Mouse (Mus musculus): ENCODE data around the gene Lbx2. TPM values are rescaled to one million over a fixed set of nuclear protein-coding genes. Genes with fewer than 3 reads are reported as not detected.

Lbx2 gene
- polyA plus RNA-seq, 1 experiment from 2014 or later = not detected

DNA sequence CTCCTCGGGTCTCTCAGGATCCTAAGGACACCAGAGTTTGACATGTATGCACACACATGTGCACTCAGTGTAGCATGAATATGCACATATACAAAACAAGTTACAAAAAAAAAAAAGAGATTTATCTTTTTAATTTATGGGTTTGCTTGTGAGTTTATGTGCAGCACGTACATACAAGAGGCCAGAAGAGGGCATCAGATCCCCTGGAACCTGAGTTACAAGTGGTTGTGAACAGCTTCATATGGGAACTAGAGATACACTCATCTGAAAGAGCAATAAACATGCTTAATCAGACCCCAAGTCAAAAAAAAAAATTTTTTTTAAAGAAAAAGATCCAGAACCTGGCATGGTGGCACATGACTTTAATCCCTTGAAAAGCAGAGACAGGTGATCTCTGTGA is 11.2 kb upstream of the Lbx2 start:
- Histone ChIP-seq H3K27ac (replicated peaks) (no peak overlapping the region), H3K4me3 (no peak overlapping the region), H3K9ac (no peak overlapping the region), H3K27me3 (replicated peaks) (peaks cover 77% of the 10 kb centered on the region), H3K36me3 (peaks cover 3% of the 10 kb centered on the region), H3K4me1 (peaks cover 25% of the 10 kb centered on the region), H3K4me2 (no peak overlapping the region), H3K9me3 (no peaks in the 10 kb centered on the region)
- no peak for ATAC-seq (ENCODE audit: extremely low read depth, insufficient number of reproducible peaks, low FRiP score, low TSS enrichment)
- WGBS = 12% methylated on average over 2 of the region's 2 CpGs

DNA sequence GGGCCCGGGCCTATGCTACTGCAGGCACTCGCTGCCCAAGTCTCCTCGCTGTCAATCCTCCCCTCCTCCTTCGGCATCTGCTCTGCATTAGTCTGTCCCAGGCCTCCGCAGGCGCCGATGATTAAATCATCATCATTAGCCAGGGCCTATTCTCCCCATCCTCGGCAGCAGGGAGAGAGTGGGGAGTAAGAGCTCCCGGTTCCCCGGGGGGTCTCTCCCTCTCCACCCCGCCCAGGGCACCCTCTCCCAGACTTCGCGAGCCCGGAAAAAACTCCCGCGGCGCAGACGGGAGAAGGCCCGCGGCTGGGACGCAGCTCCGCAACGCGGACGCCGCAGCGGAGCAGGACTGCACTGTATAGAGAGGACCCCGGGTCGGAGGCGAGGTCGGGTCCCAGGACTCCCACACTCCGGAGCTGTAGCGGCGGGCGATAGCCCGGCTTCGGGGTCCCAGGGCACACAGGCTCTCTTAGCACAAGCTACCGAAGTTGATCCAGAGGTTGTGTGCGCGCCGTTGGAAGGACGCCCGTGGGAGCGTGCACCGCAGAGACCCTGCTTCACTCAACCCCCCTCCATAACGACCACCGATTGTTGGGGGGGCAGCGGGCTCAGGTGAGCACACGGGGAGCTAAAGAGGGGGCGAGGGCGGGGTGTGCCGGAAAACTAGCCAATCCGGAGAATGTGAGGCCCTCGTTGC is 8.4 kb upstream of the Lbx2 start, which contains the start of gene Pcgf1:
Pcgf1 (plus strand) TSS at position 240 of the 694 bp plus-strand sequence.
- peak within 1 kb of the TSS; percentile 80 for H3K4me3 ChIP-seq
- H3K27me3 ChIP-seq (replicated peaks) = peaks cover 61% of the 10 kb centered on the region
- H3K4me1 ChIP-seq = peaks cover 14% of the 10 kb centered on the region
- WGBS = under 1% methylated on average over 54 of the region's 54 CpGs
- H3K9ac ChIP-seq = peak within 1 kb of the TSS; percentile 92
- H3K9me3 ChIP-seq = no peaks in the 10 kb centered on the region
- peak; percentile 84 for ATAC-seq (ENCODE audit: extremely low read depth, insufficient number of reproducible peaks, low FRiP score, low TSS enrichment)
- H3K36me3 ChIP-seq = peaks cover 29% of the 10 kb centered on the region
- peak within 1 kb of the TSS; percentile 100 for H3K4me2 ChIP-seq
- H3K27ac ChIP-seq (replicated peaks) = peak within 1 kb of the TSS; percentile 72

DNA sequence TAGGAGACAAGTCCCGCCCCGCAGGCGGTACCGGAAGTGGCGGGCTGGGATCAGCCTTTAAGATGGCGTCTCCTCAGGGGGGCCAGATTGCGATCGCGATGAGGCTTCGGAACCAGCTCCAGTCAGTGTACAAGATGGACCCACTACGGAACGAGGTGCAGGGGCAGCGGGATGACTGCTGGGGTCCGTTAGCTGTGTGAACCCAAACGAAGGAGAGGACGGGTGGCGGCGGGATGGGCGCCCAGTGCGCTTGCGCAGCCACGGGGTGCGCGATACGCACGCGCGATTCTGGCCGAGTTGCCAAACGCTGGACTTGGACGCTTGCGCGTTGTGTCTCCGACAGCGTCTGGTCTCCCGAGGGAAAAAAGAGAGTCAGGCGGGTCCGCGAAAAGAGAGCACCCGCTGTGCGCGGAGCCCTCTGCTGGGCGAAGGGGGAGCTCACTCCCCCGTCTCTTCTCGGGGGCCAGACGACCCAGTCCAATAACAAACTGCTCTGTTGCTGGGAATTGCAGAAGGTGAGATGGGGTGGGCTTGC is 7.8 kb upstream of the Lbx2 start:
- H3K36me3 ChIP-seq = peaks cover 29% of the 10 kb centered on the region
- peaks cover 61% of the 10 kb centered on the region for H3K27me3 ChIP-seq (replicated peaks)
- peak overlapping the region; percentile 72 for H3K27ac ChIP-seq (replicated peaks)
- H3K9me3 ChIP-seq = no peaks in the 10 kb centered on the region
- ATAC-seq (ENCODE audit: extremely low read depth, insufficient number of reproducible peaks, low FRiP score, low TSS enrichment) = peak; percentile 84
- peak overlapping the region; percentile 100 for H3K4me2 ChIP-seq
- WGBS = 0% methylated on average over 46 of the region's 46 CpGs
- peaks cover 14% of the 10 kb centered on the region for H3K4me1 ChIP-seq
- peak overlapping the region; percentile 92 for H3K9ac ChIP-seq
- peak overlapping the region; percentile 80 for H3K4me3 ChIP-seq

DNA sequence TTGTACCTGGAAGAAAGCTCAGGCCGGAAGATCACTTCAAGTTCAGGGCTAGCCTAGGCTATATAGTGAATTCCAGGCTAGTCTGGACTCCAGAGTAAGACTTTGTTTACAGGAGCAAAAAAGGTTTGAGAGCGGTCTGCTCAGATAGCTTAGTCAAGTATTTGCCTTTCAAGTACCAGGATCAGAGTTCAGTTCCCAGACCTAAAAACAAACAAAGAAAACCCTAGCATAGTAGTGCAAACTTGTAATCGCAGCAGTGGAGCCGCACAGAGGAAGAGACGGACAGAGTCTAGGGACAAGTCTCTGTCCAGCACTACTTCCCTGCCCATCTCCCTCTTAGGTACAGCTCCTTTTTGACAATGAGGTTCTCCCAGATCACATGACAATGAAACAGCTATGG is 6.0 kb upstream of the Lbx2 start:
- no peak for ATAC-seq (ENCODE audit: extremely low read depth, insufficient number of reproducible peaks, low FRiP score, low TSS enrichment)
- no peak overlapping the region for H3K9ac ChIP-seq
- no peaks in the 10 kb centered on the region for H3K9me3 ChIP-seq
- H3K4me3 ChIP-seq = no peak overlapping the region
- no peak overlapping the region for H3K4me2 ChIP-seq
- no peak overlapping the region for H3K27ac ChIP-seq (replicated peaks)
- 91% methylated on average over 5 of the region's 5 CpGs for WGBS
- H3K27me3 ChIP-seq (replicated peaks) = peaks cover 61% of the 10 kb centered on the region
- H3K4me1 ChIP-seq = peaks cover 14% of the 10 kb centered on the region
- peaks cover 29% of the 10 kb centered on the region for H3K36me3 ChIP-seq

DNA sequence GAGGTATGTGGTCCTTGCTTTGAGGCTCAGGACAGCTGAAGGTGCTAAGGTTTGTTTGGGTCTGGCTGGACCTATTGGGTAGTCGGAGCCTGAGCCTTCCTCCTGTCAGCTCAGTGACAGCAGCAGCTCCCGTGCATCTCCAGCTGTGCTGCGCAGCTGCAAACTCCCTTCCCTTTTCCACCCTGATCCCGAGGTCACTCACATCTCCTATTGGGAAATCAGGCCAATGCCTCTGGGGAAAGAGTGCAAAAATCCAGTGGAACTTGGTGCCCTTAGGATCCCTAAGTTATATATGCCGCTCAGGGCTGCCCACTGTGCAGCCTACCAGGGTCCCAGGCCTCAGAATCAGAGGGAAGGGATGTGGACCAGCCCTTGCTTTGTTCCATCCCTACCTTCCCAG is 2.7 kb upstream of the Lbx2 start:
- 15% methylated on average over 5 of the region's 5 CpGs for WGBS
- no peaks in the 10 kb centered on the region for H3K9me3 ChIP-seq
- H3K9ac ChIP-seq = no peak overlapping the region
- no peak overlapping the region for H3K4me2 ChIP-seq
- H3K27ac ChIP-seq (replicated peaks) = no peak overlapping the region
- H3K4me1 ChIP-seq = peaks cover 31% of the 10 kb centered on the region
- no peak for ATAC-seq (ENCODE audit: extremely low read depth, insufficient number of reproducible peaks, low FRiP score, low TSS enrichment)
- H3K27me3 ChIP-seq (replicated peaks) = peaks cover 69% of the 10 kb centered on the region
- no peak overlapping the region for H3K4me3 ChIP-seq
- H3K36me3 ChIP-seq = peaks cover 29% of the 10 kb centered on the region

DNA sequence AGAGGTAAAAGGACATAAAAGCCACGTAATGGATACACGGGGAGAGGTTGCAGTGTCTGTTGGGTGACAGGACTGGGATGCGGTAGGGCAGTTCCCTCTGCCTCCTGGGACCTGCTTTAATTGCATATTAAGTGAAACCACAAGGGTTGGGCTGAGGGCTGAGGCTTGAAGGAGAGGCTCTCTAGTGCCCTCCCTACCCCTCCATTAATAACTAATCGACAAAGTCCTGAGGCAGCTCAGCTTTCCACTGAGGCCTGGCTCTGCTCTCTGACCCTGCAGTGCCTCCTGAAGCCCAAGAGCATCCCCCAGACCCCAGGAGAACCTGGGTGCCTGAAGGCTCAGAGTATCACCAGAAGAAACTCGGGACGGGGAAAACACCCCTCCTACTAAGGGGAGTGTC is 1.7 kb upstream of the Lbx2 start:
- Histone ChIP-seq H3K4me3 (no peak overlapping the region), H3K27ac (replicated peaks) (no peak overlapping the region), H3K9ac (no peak overlapping the region), H3K36me3 (peaks cover 29% of the 10 kb centered on the region), H3K27me3 (replicated peaks) (peaks cover 79% of the 10 kb centered on the region), H3K4me2 (no peak overlapping the region), H3K4me1 (peaks cover 22% of the 10 kb centered on the region), H3K9me3 (no peaks in the 10 kb centered on the region)
- WGBS = 10% methylated on average over 6 of the region's 6 CpGs
- no peak for ATAC-seq (ENCODE audit: extremely low read depth, insufficient number of reproducible peaks, low FRiP score, low TSS enrichment)

DNA sequence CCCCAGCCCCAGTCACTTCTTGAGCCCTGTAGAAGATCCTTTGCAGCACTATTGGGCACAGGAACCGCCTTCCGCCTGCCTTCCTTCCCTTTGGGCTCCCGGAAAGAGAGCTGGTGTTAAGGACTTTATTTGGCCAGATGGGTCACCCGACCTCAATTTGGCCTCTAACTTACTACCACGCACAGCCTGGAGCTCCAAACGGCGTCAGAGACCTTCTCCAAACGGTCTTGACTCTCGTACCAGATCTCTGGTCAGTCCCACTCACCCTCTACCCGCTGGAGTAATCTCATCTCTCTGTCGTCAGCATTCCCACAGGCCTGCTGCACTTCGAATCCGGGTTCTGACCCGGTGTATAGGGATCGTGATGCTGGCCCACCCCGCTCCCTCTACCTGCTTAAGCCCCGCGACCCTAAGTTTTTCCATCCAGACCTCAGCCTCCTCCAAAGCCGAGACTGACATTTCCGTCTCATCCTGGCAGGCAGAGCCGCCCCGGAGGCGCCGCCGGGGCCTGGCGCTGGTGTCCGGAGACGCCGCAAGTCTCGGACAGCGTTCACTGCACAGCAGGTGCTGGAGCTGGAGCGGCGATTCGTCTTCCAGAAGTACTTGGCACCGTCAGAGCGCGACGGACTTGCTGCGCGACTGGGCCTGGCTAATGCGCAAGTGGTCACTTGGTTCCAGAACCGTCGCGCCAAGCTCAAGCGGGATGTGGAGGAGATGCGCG is 1.2 kb downstream of the Lbx2 start:
- Histone ChIP-seq H3K4me3 (peak overlapping the region; percentile 48), H3K27ac (replicated peaks) (no peak overlapping the region), H3K4me2 (peak overlapping the region; percentile 73), H3K36me3 (peaks cover 2% of the 10 kb centered on the region), H3K9me3 (no peaks in the 10 kb centered on the region), H3K4me1 (peaks cover 23% of the 10 kb centered on the region), H3K27me3 (replicated peaks) (peaks cover 96% of the 10 kb centered on the region), H3K9ac (peak overlapping the region; percentile 66)
- no peak for ATAC-seq (ENCODE audit: extremely low read depth, insufficient number of reproducible peaks, low FRiP score, low TSS enrichment)
- 1% methylated on average over 47 of the region's 47 CpGs for WGBS

DNA sequence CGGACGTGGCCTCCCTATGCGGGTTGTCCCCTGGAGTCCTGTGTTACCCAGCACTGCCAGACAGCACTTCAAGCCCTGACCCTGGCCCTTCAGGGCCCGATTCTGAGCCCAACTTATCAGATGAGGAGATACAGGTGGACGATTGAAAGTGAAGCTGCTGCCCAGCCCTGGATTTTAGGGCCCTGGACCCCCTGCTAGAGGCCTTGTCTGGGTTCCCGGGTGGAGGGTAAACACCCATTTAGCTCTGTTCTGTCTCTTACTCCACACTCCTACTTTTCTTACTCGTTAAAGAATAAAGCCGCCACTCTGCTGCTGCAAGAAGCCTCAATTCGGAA is 1.7 kb downstream of the Lbx2 start:
- no peak for ATAC-seq (ENCODE audit: extremely low read depth, insufficient number of reproducible peaks, low FRiP score, low TSS enrichment)
- H3K9me3 ChIP-seq = no peaks in the 10 kb centered on the region
- H3K4me2 ChIP-seq = peak overlapping the region; percentile 73
- peaks cover 96% of the 10 kb centered on the region for H3K27me3 ChIP-seq (replicated peaks)
- WGBS = 12% methylated on average over 9 of the region's 9 CpGs
- no peaks in the 10 kb centered on the region for H3K36me3 ChIP-seq
- no peak overlapping the region for H3K27ac ChIP-seq (replicated peaks)
- H3K9ac ChIP-seq = peak overlapping the region; percentile 66
- peaks cover 26% of the 10 kb centered on the region for H3K4me1 ChIP-seq
- peak overlapping the region; percentile 48 for H3K4me3 ChIP-seq

DNA sequence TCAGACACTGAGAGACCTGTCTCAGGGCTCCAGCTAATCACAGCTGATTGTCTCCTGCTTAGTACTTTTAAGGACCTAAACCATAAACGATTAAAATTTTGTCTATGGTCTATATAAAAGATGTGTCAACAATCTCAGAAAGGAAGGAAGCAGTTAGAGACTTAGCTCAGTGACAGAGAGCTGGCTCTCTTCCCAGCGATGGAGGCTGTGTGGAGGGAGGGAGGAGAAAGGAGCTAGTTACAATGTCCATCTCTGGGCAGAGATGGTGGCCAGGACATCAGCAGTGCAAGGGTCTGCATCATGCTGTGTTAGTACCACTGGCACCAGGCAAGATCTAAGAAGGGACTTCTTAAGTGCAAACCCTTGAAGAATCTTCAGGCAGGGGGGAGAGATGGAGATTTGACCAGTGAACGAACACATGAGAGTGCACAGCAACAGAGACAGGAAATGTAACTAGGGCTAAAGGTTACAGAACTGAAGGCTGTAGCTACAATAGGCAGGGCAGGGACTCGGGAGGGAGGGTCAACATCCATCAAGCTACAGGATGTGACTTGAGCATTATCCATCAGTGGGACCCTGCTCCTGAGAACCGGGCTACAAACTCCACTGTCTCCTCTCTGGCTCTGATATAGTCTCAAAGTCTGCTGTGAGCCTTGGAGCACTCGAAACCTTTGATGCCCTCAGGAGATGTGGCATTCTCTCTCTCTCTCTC is 6.4 kb downstream of the Lbx2 start:
- no peak for ATAC-seq (ENCODE audit: extremely low read depth, insufficient number of reproducible peaks, low FRiP score, low TSS enrichment)
- Histone ChIP-seq H3K4me2 (no peak overlapping the region), H3K27me3 (replicated peaks) (peaks cover 80% of the 10 kb centered on the region), H3K27ac (replicated peaks) (no peak overlapping the region), H3K9me3 (no peaks in the 10 kb centered on the region), H3K9ac (no peak overlapping the region), H3K36me3 (no peaks in the 10 kb centered on the region), H3K4me1 (peaks cover 10% of the 10 kb centered on the region), H3K4me3 (no peak overlapping the region)
- 25% methylated on average over 6 of the region's 6 CpGs for WGBS

DNA sequence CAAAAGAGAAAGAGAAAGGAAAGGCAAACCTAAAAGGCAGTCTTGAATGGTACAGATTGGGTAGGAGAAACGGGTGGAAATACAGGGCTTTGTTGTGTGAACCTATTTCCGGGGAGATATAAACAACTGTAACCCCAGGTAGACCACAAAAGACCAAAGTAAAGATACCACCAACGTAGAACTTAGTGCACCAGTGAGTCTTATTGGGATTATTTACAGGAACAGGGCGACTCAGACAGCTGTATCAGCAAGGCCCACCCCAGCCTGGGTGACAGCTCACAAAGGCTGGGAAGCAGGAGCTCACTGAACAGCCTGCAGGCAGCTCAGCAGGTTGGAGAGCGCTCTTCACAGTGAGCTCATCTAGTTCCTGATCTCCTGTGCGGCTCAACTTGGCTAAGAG is 9.8 kb downstream of the Lbx2 start:
- H3K36me3 ChIP-seq = no peaks in the 10 kb centered on the region
- no peak for ATAC-seq (ENCODE audit: extremely low read depth, insufficient number of reproducible peaks, low FRiP score, low TSS enrichment)
- no peaks in the 10 kb centered on the region for H3K9me3 ChIP-seq
- peaks cover 10% of the 10 kb centered on the region for H3K4me1 ChIP-seq
- no peak overlapping the region for H3K9ac ChIP-seq
- 38% methylated on average over 6 of the region's 6 CpGs for WGBS
- no peak overlapping the region for H3K27ac ChIP-seq (replicated peaks)
- no peak overlapping the region for H3K4me2 ChIP-seq
- H3K27me3 ChIP-seq (replicated peaks) = peaks cover 70% of the 10 kb centered on the region
- no peak overlapping the region for H3K4me3 ChIP-seq

DNA sequence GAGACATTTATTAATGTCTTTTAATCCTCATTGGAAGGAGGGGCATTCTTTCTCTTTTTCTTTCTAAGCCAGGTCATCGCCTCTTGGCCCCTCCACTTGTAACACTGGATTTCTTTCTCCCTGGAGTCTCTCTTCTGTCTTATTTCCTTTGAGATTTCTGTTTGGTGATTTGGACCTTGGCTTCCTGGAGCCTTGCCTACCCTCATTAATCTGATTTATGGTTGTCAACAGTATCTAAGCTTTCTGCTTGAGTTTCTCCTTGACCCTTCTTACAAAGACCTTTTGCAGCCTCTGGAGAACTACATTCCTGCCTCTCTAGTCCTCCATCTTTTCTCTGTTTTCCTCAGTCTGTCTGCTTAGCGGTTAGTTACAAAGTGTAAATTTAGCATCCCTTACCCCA is 12.2 kb downstream of the Lbx2 start:
- no peak for ATAC-seq (ENCODE audit: extremely low read depth, insufficient number of reproducible peaks, low FRiP score, low TSS enrichment)
- Histone ChIP-seq H3K9me3 (no peaks in the 10 kb centered on the region), H3K36me3 (no peaks in the 10 kb centered on the region), H3K4me1 (peaks cover 18% of the 10 kb centered on the region), H3K4me2 (no peak overlapping the region), H3K4me3 (no peak overlapping the region), H3K9ac (no peak overlapping the region), H3K27ac (replicated peaks) (no peak overlapping the region), H3K27me3 (replicated peaks) (peaks cover 53% of the 10 kb centered on the region)
- 75% methylated on average over 2 of the region's 2 CpGs for WGBS
